Mouse (Mus musculus): ENCODE data around the gene Mpzl1.

Mpzl1 gene

DNA sequence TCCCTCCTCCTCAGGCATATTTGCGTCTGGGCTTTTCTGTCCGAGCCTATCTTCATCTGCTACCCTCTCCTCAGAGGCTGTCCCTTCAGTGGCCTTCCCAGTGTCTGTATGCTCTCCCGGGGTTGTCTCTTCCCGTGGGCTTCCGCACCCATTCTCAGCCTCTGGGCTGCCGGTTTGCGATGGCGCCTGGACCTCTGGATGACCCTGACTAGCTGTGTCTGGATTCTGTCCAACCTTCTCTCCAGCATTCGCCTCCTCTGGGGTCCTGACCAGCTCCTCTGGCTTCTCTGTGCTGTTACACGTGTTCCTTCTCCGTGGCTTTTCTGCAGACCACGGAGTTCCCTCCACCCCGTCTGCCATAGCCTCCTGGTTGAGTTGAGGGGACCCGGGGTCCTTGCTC is 21.1 kb upstream of the Mpzl1 start:
- DNase-seq (ENCODE audit: low read depth, low spot score): no peak

DNA sequence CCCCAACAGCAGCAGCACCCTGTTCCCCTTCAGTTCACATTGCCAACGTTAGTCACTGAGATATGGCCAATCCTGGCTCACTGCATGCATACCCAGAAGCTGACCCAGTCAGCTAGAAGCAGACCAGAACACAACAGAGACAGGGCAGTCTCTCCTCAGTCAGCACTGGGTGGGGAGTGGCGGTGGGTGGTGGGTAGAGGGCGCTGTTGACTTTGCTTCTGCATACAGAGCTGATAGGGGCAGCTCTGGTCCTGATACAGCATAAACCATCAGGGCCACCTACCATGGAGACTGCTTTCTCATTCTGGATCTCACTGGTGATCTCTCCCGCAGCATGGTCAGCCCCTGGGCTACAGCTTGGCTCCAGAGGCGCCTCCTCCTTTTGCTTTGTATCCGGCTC is 20.7 kb upstream of the Mpzl1 start:
- peak; percentile 42 for DNase-seq (ENCODE audit: low read depth, low spot score)

DNA sequence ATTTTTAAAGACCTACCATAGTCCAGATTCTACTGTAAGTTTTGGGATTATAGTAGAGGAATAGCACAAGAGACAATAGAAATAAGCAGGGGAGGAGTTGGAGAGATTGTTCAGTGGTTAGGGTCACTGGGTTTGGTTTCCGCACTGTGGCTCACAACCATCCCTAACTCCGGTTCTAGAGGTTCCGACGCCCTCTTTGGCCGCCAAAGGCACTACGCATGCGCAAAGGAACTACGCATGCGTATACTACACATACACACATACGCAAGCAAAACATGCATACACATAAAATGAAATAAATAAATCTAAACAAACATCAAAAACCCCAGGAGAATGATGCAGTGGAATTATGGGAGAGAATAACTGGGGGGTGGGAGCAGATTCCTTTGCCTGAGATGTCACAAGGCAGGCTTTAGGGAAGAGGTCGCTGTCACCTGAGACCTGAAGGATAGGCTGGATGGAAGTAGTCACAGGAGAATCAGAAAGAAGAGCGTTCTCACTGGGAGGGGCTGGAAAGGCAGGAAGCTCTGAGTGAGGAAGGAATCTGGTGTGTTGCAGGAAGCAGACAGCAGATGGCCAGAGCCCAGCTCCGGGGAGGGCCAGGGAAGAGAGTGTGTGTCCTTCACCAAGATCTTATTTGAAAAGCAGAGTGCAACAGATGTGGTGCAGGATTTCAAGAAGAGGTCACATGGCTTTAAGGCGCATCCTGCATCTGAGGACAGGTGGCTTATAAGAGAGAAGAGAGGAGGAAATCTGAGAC is 19.0 kb upstream of the Mpzl1 start:
- DNase-seq (ENCODE audit: low read depth, low spot score): no peak

DNA sequence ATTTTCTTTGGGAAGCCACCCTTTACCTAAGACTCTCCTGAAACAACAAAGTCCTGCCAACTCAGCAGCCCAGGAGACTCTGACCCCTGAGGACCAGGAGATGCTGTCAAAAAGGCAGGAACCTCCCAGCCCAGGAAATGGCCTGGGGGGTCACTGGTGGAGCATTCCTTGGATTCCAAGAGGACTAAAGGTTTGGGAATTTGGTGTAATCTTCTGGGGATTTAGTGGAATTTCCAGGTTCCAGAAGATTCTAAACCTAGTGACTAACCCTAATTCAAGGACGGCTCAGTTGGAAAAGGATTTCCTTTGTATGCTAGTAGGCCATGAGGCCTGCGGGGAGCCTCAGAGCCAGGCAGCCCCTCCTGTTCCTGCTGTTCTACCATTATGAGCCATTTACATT is 18.2 kb upstream of the Mpzl1 start:
- no peak for DNase-seq (ENCODE audit: low read depth, low spot score)

DNA sequence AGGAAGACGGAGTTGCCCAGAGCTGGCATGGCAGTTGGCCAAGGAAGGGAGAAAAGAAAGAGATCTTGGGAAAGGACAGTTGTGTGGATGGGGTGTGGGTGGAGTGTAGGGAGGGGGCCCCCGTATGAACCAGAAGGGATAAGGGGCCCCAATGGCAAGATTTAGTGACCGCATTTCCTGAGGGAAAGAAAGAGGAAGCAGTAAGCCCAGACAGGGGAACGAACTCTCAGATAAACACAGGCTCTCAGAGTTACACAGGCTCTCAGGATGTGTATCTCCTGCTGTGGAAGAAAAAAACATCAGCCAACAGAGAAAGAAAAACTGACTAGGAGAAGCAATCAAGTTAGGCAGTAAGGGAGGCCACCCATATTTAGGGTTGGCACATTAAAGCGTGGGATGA is 16.8 kb upstream of the Mpzl1 start:
- no peak for DNase-seq (ENCODE audit: low read depth, low spot score)

DNA sequence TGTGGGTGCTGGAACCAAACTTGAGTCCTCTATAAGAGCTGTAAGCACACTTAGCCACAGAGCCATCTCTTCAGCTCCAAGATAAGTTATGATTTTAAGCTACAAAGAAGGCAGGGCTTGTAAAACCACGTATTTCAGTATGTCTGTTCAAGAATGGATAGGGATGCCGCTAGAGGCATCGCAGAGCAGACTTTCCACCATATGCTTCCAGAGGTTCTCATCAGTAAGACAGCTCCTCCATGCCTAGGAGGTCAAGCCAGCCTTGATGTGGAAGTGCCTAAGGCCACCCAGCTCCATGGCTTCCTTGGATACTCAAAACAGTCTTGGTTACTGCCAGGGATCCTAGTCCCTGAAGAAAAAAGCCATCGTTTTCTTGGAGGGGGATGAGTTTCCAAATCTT is 10.8 kb upstream of the Mpzl1 start:
- no peak for DNase-seq (ENCODE audit: low read depth, low spot score)

DNA sequence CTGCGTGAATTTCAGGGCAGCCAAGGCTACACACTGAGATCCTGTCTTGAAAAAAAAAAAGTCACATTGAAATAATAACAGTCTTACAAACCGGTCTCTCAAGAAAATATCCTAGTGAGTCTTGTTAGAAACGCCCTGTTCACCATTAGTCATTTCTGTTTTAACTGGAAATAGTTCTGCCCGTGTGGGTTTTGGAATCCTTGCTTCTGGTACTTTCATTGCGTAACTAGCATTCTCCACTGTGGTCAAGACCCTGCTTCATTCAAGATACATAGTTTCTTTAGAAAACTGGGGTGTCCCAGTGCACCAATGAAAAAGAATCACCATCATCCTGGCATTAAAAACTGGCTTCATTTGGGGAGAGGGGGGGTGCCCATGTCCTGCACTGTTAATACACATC is 9.4 kb upstream of the Mpzl1 start:
- DNase-seq (ENCODE audit: low read depth, low spot score): no peak

DNA sequence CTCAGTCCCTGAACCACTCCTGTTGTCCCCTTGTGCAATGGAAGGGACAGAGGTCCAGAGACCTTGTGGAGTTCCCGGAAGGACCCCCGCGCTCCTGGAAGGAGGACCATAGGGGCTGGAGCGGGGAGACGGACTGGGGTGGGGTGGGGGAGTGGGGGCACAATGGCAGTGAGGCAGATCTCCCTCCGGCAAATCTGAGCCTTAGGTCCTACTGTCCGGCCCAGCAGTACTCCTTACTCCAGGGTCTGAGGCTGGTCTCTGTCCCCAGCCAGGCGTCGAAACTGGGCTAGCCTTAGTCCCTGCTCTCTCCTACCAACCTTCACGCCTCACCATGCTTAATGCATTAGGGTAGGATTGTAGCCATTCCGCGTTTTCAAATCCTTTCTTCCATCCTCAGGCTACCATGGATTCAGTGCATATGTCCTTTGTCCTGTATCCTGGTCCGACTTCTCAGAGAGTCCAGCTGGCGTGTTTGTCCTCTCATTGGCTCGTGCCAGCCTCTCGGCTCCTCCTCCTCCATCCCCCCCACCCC is 8.5 kb upstream of the Mpzl1 start:
- peak; percentile 68 for DNase-seq (ENCODE audit: low read depth, low spot score)

DNA sequence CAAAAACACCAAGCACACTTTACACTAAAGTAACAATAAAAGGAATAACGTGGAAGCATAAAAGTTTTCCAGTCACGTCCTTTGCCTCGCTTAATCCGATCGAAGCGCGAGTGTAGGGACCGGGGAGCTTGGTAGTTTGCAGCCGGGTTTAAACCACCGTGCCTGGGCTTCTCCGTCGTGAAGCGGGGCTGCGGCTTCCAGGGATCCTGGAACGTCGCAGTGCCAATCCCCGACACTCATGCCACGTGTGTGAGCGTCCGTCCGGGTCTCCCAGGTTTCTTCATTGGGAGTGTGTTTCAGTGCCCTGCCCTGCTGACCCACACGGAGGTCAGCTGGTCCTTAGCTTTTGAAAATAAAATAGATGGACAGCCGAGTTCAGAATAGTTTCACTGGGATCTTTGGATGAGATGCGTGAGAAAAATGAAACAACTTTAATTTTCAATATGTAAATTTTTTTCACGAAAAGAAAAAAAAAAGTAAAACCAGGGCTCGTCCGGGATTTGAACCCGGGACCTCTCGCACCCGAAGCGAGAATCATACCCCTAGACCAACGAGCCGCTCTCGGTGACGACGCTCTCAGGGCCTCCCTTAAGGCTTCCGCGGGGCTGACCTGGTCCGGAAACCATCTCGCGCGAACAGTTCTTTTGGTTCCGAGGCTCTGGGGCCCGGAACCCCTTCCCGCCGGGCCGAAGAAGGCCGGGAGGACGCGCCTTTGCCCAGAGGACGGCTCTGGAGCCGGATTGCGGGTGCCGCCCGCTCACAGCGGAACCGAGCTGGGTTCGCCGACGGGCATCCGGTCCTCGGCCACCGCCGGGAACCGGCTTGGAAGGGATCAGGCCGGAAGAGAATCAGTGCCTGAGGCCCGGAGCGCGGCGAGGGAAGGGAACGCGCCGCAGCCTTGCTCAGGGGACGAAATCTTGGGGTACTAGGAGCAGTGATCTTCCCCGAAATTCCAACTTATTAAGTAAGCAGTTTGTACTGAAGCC is 7.7 kb upstream of the Mpzl1 start:
- peak; percentile 91 for DNase-seq (ENCODE audit: low read depth, low spot score)

DNA sequence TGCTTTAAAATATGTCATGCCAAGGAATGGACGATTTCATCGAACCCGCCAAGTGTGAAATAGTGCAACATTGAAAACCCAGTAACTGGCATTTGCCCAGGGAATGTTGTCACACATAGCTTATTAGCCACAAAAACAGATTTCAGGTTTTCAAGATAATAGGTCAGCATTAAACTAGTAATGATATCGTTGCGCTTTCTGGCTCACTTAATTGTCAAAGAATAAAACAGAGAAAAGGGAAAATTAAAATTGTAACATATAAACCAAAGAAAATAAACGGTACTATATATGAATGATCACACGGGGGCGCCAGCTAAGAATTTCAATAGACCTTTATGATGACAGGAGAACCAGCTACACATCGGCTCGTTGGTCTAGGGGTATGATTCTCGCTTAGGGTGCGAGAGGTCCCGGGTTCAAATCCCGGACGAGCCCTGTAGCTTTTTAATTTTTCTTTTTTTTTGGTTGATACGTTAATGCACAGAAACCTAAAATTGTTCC is 7.0 kb upstream of the Mpzl1 start:
- peak; percentile 88 for DNase-seq (ENCODE audit: low read depth, low spot score)

DNA sequence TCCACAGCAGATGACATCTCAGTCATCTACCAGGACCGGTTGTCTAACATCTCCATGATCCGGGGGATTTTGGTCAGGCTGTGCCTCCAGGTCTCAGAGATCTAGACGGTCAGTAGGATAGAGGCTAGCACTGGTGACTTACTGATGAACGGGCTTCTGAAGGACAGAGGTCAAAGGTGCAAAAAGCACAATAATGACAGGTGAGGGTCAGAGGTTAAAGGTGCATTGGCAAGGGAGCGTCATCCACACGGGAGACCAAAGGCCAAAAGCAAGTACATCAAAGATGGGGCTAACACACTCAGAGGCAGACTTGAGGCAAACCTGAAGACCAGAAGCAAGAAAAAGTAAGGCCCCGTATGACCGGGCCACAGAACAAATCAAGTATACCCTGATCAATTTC is 2.0 kb upstream of the Mpzl1 start:
- DNase-seq (ENCODE audit: low read depth, low spot score): no peak

DNA sequence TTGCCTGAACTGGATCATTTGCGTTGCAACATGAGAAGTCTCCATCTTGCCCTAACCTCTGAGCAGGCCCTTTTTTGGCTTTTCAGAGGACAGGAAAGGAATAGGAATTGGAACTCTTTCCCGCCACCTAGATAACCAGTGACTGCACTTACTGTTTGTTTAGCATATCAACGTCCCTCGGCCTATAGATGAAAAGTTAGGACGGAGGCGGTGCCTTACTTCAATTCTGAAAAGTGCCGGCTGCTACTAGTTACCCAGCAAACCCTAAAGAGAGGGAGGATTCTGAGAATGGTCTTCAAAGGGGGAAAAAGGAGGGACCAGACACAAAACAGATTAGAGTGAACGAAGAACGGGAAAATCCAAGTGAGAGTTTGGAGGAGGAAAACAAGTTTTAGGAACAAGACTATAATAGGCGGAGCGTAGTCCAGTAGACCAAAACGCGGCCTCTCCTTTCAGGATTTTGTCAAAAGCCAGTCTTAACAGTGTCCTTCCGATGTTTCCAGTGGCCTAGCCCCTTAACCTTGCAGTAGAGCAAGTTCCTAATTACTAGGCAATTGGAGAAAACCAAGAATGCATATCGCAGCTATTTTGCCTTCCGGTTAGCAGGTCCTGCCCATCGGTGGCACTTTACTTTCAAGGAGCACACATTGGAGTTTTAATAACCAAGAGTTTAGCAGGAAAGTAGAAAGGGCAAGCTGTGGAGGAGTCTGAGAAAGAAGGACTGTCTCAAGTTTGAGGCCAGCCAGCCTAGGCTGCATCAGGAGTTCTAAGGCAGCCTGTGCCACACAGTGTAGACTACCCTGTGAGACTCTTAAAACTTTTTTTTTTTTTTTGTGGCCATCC is 938 bp upstream of the Mpzl1 start:
- no peak for DNase-seq (ENCODE audit: low read depth, low spot score)

DNA sequence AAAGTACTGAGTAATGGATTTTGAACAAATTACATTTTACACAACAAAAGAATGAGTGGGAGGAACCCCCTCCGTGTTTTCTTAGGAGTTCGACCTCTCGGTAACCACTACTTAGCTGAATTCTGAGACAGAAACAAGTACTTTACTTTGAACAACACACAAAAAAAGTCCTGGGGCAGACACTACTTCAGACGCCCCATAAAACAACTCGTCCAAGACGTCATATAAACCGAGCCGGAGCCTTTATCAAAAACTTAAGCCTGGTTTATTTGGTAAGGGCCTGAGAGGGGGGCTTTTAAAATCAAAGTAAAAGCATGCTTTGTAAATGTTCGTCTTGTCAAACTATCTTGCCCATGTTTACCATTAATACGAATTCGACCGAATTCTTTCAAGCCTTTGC is 993 bp downstream of the Mpzl1 start:
- no peak for DNase-seq (ENCODE audit: low read depth, low spot score)

DNA sequence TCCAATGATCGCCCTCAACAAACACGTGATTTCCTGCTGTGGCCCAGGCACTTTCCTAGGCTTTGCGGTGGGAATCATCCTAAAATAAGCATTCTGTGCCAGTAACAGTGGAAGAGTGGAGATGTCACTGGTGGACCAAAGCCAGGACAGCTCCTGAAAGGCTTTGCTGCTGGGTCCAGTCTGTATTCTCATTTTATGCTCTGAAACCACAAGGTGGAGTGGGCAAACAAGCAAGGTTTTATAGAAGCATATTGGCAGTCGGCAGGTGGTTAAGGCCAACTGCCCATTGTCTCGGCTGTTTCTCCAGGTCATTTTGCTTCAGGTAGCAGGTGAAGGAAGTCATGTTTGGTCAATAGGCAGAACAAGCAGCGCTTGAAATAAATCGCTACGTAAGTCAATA is 3.2 kb downstream of the Mpzl1 start:
- DNase-seq (ENCODE audit: low read depth, low spot score): no peak

DNA sequence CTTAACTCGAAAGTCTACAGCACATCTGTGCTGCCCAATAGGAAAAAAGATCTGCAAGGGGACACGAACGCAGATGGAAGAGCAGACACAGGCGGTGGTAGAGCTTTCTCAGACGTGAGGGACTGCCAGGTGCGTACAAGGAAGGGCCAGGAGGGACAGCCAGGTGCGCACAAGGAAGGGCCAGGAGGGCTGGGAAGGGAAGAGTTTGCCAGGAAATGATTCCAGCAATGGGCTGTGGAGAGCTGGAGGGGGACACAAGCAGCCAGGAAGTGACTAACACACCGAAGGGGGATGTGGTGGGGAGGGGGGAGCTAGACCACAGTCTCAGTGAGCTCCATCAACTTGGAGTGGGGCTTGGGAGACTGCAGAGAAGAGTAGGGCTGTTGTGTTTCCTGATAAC is 4.4 kb downstream of the Mpzl1 start:
- DNase-seq (ENCODE audit: low read depth, low spot score): no peak

DNA sequence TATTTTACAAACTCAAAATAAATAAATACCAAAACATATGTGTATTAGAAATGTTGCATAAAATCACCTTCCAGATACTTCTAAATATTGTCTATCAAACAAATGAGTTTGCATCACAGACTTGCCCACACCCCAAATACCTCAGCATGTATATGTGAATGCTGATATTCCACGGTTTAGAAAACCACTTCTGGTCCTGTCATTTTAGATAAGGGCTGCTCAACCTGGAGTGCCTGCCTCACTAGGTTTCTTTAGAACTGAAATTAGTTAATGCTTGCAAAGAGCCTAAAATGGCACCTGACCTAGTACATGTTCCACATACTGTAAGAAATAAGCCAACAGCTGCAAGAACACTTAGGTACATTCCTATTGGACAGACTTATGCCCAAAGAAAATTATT is 5.7 kb downstream of the Mpzl1 start:
- no peak for DNase-seq (ENCODE audit: low read depth, low spot score)

DNA sequence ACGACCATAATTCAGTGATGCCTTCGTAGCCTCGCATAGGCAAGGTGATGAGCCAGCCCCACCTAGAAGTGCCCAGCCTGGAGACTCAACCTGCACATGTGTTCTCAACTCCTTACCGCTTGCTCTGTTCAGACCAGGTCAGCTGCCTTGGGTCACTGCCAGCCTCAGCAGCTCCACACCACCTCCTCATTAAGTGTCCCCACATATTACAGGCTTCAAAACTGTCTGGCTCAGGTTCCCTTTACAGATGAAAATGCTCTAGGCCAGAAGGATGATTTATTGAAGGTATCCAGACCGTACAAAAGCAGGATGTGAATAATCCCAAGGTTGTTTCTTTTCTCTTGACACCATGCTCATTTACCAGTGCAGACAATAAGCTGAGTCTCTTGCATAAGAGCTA is 8.4 kb downstream of the Mpzl1 start:
- DNase-seq (ENCODE audit: low read depth, low spot score): no peak

DNA sequence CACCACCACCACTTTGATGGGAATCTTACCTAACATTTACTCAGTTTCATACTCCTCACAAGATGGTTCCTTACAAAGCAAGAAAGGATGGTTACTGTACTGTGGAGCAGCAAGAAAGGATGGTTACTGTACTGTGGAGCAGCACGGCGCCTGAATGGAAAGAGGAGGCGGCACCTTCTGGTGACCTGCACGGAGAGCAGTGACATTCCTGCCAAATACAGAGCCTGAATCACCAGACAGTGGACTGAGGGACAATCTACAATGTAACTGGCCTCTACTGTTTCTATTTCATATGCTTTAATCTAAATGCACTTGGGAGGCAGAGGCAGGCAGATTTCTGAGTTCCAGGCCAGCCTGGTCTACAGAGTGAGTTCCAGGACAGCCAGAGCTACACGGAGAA is 9.3 kb downstream of the Mpzl1 start:
- DNase-seq (ENCODE audit: low read depth, low spot score): no peak

DNA sequence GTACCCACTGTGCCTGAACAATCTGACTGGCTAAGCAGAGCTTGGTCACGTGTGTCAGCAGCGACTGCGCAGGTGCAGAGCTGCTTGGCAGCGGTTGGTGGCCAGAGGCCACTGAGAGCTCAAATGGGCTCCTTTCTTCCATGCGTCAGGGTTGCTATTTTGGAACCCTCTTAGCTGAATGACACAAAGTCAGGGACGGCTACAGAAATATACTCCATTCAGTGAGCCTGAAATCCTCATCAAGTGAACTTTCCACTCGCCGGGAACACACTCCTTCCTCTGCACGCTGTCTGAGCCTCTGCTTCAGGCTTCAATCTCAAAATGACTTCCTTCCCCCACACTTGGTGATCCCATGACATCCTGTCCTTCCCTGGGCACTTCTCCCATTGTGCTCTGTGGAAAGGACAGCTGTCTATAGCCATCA is 16.1 kb downstream of the Mpzl1 start:
- DNase-seq (ENCODE audit: low read depth, low spot score): no peak

DNA sequence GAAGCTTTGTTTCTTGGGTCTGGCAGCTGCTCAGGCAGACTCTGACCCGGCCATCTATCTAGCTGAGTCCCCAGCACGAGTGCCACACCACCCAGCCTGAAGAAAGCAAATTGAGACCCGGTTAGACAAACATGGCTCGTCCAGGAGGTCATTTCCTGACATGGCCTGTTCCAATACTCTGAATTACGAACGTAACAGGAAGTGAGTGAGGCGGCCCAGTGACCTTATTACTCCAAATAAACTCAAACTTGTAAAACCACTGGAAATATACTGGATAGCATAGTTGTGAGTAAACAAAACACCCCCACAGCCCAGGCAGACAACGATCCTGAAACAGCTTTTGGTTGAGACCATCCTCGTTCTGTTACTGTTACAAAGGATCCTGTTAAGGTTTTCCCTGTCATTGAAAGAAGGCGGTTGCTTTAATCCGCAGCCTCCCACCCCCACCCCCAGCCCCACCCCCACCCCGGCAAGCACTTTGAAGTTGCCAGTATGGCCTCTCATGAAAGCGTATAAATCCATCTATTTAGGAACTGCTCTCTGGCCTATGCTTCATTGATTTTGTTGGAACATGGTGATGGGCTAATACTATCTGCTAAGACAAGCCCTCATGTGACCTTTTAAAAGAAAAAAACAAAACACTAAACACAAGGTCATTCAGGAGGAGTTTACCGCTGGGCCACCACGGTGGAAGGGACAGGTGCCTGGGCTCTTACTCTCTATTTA is 17.0 kb downstream of the Mpzl1 start:
- DNase-seq (ENCODE audit: low read depth, low spot score): no peak

DNA sequence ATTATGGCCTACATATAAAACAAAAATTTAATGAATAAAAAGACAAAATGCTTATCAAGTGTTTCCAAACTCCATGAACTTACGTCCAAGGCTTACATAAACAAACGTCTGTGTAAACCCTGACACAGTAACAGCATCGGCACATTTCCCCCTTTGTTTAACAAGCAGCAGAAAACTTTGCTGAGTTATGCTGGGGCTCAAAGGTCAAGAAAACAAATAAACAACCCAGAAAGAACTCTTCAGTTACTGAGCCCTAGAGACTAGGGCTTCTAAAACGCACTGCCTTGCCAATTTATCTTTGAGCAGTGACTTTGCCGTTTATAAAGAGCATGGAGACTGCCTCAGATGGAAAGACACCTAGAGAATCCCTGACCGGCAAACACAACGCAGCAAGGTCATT is 17.7 kb downstream of the Mpzl1 start:
- DNase-seq (ENCODE audit: low read depth, low spot score): no peak
